Mouse (Mus musculus) ovary, postnatal 10 days (tissue): ENCODE results near the gene Suox.
"Not testable (repeated sequence)": the region's sequence is repeated elsewhere in the genome, so short reads cannot be mapped to it uniquely, and the experiment has no call there.

ENCODE experiments used
- DNase-seq: peaks from one replicate; pipeline ENCODE4 v3.0.0; 2022; ENCODE audit warnings: low spot score

Suox gene

DNA sequence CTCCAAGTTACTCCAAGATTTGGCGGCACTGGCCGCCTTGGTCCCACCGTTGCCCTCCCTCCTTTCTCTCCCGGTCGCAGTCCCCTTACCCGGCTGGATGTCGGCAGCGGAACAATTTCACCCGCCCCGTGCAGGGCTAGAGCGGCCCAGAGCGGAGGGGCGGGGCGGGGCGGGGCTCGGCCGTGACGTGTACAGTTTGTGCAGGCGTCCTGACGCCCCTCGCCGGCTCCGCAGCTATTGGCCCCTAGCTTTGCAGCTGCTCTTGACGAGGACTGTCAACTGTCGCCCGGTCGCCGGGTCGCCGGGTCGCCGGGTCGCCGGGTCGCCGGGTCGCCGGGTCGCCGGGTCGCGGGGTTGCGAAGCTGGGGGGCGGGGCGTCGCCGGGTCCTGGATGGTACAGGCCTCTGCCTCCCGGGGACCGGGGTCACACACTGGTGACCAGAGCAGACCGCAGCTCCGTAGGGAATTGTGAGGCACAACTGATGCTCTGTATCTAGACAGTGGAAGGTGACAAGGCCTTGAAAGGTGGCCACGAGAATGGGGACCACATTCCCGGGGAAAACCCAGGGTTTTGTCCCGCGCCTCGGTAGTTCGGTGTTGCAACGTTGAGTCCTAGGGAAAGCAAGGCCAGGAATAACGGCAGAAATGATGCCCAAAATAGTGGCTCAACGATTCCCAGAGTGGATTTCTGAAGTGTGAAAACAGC is at the start of gene Suox:
TSS of gene Suox (minus strand) at position 311 of the 706 bp plus-strand sequence.
- peak; percentile 51 for DNase-seq

DNA sequence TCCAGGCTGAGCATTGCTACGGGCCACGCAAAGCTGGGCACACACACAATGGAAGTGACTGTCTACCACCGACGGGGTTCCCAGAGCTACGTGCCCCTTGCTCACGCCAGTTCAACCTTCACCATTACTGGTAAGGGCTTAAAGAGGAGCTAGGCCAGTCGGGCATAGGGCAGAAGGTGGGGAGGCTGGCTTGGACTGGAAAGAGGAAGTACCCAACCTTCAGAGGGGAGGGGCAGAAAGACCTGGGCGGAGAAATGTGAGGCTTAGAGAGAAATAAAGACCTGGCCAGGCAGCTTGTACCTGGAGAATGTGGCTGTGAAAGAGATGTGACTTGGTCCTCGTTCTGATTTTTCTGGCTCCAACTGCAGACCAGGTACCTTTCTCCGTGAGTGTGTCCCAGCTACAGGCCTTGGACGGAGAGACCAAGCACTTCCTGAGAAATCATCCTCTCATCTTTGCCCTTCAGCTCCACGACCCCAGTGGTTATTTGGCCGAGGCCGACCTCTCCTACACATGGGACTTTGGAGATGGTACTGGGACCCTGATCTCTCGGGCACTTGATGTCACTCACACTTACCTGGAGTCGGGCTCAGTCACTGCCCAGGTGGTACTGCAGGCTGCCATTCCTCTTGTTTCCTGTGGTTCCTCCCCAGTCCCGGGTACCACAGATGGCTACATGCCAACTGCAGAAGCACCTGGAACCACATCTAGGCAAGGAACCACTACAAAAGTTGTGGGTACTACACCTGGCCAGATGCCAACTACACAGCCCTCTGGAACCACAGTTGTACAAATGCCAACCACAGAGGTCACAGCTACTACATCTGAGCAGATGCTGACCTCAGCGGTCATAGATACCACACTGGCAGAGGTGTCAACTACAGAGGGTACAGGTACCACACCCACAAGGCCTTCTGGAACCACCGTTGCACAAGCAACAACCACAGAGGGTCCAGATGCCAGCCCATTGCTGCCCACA is 42.0 kb upstream of the Suox start:
- DNase-seq, result no peak

DNA sequence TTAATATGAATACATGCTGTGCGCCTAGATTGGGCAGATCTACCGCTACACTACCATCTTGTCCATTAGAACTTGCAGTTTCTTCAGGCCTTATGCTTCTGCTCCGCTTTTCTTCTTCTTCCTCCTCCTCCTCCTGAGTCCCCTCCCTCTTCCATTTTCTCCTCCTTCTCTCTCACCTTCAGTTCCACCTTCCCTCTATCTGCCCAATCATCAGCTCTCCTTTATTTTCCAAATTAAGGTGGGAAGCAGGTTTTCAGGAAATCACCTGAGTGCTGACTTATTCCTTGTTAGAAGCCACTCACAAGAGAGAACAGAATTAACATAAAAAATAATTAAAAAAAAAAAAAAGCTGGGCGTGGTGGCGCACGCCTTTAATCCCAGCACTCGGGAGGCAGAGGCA is 37.4 kb upstream of the Suox start:
- not testable (repeated sequence) for DNase-seq

DNA sequence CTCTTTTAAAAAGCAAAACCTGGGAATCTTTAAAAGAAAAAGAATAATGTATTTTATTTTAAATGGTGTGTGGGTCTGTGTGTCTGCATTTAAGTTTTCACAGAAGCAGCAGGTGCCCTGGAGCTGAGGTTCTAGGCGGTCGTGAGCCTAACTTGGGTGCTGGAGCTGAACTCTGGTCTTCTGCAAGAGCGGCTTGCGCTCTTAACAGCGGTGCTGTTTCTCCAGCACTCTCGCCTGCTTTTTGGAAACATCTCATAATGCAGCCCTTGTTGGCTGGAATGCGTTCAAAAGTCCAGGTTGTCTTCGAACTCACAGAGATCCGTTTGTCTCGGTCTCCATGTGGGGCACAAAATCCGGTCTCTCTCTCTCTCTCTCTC is 31.4 kb upstream of the Suox start:
- no peak for DNase-seq

DNA sequence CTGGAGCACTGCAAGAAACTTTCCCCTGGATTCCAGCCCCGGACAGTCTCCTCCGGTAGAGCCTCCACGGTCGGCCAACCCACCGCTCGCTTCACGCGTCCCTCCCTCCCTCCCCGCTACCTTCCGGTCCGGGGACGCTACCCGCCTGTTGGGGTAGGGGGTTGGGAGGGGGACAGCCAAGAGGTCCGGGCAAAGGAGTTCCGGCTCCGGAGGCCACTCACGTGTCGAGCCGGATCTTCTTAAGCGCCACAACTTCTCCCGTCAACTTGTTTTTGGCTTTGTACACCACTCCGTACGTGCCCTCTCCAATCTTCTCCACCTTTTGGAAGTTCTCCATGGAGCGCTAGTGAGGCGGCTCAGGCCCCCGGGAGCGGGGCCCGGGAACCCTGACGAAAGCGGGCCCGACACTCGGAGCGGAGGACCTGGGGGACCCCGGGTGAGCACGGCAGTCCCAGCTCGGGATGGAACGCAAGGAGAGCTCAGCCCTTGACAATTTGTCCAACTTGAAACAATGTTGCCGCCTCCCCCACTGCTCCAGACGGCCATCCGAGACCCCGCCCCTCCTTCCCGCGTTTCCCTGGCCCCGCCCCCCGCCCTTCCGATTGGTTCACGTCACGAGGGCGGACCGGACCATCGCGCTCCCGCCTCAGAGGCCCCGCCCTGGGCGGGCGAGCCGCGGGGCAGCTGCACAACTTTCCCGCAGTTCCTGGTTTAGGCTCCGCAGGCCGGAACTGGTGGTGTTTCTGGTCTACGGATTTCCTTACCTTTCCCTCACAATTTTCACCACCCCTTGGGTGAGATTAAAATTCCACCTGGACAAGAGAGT is 30.8 kb upstream of the Suox start, which contains the start of gene Cdk2:
TSS of gene Cdk2 (minus strand) at position 541 of the 826 bp plus-strand sequence.
- peak; percentile 83 for DNase-seq

DNA sequence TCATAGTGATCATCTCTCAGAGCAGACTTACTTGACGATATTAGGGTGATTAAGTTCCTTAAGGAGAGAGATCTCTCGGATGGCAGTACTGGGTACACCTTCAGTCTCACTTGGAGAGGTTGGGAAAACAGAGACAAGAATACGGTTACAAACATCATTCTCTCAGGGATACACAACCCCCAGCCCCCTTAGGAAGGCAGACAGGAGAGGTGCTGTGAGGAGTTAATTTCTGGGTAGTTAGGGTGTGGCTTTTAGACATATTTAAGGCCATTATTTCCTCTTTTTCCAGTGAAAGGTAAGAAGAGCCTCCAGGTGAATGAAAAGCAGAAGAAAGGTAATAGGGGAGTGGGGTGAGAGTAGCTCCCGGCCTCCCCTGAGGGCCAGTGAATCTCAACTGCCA is 30.0 kb upstream of the Suox start, which contains the start of gene Pmel:
TSS of gene Pmel (plus strand) at position 301 of the 400 bp plus-strand sequence.
- DNase-seq, result no peak

DNA sequence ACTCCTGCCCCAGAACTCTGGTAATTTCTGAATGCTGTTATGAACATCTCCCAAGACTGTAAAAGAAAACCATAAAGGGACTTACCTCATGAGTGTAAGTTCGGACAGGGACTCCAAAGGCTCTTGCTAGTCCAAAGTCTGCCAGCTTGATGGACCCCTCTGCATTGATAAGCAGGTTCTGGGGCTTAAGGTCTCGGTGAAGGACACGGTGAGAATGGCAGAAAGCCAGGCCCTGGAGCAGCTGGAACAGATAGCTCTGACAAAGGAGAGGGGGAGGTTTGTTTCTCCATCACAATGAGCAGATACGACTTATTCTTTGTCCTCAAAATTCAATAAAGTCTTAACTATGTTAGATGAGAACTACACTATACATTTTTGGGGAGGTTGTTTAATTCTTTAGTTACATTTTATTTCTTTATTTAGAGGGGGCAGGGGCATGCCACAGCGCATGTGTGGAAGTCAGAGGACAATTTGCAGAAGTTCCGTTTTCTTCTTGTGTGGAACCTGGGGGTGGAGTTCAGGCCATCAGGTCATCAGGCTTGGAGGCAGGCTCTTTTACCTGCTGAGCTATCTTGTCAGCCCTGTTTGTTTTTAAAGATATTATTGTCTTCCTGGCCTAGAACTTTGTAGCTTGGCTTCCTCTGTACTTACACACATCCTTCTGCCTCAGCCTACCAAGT is 28.6 kb upstream of the Suox start:
- no peak for DNase-seq

DNA sequence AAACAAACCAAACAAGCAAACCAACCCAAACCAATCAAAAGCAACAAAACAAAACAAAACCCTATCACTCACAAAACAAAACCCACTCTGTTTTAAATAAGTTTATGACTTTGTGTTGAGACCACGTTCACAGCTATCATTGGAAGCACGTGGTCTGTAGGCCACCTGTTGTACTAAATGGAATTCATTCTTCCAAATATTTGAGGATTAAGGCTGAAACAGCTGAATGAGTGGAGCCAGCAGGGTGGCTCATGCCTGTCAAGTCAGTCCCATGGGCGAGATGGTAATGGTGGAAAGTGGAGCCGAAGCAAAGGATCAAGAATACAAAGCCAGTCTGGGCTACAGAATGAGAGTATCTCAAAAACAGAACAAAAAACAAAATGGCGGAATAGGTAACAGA is 26.8 kb upstream of the Suox start:
- no peak for DNase-seq

DNA sequence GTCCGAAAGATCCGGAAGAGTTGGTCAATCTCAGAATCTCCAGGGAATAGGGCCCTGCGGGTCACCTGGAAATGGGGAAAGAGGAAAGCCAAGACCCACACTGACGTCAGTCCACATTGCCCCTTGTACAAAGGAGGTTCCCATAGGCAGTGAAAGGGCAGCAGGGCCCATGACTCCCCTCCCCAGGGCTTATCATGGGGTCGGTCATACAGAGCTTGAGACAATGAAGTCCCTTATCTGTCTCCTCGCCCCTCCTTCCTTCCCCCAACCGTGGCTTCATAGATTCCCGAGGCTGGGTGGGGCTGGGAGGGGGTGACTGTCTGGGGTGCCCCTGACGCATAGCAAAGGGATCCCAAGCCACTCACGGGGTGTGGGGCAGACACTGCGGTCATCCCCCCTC is 25.7 kb upstream of the Suox start:
- DNase-seq, result no peak

DNA sequence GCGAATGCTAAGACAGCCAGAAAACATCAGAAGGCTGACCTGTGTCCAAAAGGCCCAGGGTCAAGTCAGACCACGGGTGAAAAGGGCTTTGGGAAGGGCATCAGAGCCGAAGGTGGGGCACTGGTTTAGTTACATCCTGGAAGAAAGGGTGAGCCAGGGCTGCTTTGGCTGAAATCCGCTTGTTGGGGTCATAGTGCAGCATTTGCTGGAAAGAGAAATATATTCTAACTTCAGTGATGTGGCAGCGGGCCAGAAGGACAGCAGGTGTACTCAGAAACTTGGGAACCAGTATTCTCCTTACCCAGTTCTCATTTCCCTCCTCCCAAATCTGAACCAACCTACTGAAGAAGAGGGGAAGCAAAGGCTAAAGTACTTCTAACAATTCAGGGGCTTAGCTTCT is 25.1 kb upstream of the Suox start:
- no peak for DNase-seq

DNA sequence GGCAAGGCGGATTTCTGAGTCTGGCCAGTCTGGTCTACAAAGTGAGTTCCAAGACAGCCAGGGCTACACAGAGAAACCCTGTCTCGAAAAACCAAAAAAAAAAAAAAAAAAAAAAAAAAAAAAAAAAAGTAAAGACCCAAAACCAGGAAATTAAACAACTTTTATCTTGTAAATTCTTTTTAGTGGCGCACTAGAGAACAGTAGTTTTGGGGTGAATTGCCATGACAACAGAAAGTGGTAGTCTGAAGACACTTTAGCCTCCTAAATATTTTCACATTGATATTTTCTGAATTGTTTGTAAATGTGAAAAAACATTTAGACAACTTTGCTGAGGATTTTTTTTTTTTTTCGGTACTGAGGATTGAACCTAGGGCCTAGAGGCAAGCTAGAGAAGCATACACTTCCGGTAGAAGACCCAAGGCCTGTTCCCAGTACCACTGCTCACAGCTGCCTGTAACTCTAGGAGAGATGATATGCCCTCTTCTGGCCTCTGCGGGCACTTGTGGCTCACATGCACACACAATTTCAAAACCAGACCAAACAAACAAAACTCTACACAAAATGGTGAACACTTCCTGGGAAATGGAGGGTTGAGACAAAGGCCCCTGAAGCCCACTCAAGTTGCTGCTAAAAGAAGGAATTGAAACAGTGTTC is 23.3 kb upstream of the Suox start:
- no peak for DNase-seq

DNA sequence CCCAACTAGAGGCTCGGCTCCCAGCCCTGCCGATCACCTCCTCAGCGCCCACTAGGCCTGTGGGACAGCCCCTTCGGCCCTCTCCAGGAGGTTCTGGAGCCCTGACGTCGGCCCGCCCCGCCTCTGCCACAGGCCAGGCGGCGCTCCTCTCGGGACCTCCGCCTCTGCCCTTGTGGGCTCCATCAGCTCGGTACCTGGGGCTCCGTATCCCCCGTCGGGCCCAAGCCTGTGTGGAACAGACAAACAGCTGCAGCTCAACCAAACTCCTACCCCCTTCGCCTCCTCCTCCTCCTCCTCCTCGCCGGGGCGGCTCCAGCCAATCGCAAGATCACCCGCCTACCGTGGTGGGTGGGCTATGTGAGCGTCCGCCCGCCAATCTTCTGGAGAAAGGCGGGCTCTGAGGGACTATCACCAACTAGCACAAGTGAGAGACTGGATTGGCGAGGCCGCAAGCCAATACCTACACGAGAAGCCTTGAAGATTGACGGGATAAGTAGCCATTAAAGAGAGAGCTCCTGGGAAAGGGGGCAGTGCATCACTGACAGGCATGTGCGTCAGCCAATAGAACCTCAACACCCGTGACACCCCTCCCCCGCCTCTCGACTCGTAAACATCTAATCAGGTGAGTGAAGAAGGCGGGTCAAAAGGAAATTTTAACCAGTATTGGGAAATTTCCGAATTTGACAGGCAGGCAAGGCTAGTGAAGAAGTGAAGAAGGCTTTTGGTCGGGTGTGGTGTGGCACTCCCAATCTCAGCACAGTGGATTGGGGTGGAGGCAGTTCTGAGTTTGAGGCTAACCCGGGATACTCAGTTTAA is 22.3 kb upstream of the Suox start, which contains the start of gene Rab5b:
TSS of gene Rab5b (minus strand) at position 273 of the 816 bp plus-strand sequence.
- peak; percentile 97 for DNase-seq

DNA sequence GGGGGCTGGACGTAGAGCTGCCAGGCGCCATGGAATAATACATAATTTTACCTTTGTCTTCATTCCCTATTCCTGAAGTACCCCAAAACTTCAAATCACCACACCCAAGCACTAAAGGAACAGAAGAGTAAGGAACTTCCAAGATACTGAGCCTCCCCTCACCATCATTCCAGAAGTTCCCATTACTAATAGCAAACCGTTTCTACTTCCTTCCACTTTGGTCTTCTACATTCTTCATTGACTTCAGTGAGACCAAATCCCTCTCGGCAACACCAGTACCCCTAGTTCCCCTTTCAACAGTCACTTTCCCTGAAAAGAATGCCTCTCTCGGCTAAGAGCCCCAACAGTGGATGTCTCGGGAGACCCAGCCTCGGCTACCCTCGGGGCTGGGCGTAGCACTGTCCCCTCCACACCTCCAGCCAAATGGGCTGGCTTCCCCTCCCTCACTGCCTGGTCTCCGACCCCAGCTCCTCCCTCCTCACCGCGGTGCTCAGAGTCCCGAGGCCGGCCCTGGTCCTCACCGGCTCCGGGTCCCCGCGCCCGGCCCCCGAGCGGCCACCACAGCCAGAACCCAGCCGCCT is 21.6 kb upstream of the Suox start:
- DNase-seq, result no peak

DNA sequence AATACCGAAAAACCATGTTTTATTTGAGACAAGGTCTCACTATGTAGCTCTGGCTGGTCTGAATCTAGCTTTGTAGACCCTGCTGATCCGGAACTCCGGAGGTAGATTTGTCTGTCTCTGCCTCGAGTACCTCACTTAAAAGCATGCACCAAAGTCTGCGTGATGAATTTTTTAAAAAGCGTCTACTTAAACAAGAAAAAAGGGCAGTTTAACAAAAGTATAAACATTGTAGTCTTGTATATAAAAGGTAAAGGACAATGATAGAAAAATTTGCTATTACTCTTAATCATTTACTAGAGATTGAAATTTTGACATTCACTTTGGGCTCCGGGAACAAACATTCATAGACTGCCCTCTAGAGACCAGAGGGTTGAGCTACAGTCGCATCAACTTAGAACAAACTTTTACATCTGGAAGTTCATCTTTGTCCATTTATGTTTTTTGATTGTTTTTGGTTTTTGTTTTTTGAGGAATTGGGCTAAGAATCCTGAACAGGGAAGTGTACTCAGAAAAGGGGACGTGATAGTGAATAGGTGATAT is 666 bp upstream of the Suox start:
- DNase-seq, result no peak

DNA sequence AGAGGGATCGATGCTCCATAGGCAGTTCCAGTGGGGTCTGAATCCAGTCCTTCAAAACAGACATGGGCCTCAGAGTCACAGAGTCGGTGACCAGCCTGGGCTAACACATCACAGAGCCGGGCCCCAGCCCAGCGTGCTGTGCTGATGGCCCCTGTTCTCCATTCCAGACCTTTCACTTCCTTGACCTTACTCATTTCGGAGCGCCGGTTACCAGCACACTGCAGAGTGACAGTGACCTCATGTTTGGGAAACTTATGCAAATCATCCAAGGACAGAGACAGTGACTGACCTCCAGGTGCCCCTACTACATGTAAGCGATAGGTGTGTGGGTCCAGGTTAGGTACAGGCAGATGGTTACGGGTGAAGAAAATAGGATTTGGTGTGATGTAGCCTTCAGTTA is 2.7 kb downstream of the Suox start:
- DNase-seq, result no peak

DNA sequence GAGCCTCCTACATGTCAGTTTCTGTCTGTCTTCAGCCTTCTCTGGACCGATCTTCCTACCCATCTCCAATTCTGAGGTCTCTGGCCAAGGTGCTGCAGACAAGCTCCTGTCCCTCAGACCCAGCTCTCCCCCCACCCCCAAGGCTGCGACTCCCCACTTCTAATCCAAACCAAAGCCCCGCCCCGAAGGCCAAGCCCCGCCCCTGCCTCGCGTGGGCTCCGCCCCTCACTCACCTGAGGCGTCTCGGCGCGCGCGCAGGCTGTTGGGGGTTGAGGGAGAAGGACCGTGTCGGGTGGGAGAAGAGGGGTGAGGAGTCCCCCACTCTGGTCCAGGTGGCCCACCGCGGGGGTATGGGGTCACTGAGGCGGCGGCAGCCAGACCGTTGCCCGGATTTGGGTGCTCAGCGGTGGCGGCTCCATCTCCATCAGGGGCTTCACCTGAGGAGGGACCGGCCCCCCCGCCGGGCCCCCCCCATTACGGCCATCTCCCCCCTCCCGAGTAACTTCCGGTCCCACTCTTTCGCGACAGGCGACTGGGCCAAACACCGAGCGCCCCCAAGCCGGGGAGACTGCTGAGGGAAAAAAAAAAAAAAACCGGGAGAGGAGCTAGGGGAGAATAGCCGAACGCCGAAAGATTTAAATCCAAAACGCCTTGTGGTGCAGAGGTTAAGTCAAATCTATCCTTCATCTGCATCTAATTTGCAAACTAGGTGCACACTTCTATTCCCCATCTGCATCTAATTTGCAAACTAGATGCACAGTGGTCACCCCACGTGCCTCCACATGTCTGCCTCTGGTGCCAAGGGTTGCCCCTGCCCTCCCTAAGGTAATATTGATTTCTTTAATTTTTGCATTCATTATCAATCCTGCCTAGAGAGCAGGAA is 4.8 kb downstream of the Suox start:
- peak; percentile 15 for DNase-seq

DNA sequence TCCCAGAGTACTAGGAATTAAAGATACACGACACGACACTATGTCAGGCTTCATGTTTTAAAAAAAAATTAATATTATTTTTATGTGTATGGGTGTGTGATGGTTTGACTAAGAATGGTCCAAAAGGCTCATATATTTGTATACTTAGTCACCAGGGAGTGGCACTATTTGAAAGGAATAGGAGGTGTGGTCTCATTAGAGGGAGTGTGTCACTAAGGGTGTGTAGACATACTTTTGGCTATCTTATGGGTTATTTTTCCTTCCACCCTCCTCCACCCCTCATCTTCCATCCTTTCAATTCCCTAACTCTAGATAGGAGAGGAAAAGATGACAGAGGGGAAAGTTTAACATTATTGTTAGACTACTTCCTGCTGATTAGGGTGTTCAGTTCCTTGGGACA is 8.1 kb downstream of the Suox start:
- DNase-seq, result no peak

DNA sequence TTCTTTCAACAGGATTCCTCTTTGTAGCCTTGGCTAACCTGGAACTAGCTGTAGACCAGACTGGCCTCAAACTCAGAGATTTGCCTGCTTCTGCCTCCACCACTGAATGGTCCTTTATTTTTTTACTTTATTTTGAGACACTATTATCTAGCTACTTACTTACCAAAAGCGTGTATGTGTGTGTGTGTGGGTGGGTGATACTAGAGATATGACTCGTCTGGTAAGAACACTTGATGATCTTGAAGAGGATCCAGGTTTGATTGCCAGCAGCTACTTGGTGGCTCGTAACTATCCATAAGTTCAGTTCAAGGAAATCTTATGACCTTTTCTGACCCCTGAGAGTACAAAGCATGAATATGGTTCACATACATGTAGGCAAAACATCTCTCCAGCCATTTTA is 8.6 kb downstream of the Suox start:
- DNase-seq, result no peak
